Mouse (Mus musculus) mouse trophoblast stem cell (cell line): ENCODE results near the gene Mettl5.

ENCODE experiments used
- in situ Hi-C, 2 experiments: fragments of 300-500 bp; cut with MseI, MboI; formaldehyde crosslinking; loops; 2 replicates in 1 of 2; 3 replicates in 1 of 2; pipeline ENCODE4 v1.15.1; 2025

The Mettl5 gene

DNA sequence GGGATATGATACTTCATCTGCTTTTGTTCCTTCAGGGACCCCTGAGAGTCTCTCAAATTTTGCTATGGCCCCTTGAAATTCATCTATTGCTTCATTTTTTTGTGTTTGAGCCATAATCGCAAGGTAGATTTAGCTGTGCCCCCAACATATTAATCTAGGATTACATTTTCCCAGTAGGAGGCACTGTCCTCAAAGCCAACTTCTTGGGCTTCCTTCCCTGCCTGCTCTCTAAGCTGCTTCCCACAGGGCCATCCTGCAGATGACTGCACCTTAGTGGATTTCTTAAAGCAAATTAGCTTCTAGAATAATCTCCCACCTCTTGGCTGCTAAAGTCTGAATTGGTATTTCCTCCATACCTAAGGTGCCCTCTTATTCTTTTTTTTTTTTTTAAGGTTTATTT, 27.5 kb downstream of the Mettl5 start:
- in situ Hi-C loops = no loop called here

DNA sequence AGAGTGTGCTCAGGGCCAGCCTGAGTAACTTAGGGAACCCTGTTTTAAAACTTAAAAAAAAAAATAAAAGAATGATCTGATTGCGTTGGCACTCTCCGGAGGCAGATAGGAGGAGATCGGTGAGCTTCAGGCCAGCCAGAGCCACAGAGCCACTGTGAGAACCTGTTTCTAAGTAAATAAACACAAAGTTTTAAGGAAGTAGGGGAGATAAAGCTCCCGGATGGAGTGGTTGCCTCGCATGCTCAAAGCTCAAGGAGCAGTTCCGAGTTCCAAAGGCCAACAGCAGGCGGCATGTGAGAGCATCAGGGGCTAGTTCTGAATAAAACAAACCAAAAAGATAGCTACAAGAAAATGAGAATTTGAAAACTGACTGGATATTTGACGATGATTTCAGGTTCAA, 29.0 kb downstream of the Mettl5 start:
- in situ Hi-C loops = no loop called here

DNA sequence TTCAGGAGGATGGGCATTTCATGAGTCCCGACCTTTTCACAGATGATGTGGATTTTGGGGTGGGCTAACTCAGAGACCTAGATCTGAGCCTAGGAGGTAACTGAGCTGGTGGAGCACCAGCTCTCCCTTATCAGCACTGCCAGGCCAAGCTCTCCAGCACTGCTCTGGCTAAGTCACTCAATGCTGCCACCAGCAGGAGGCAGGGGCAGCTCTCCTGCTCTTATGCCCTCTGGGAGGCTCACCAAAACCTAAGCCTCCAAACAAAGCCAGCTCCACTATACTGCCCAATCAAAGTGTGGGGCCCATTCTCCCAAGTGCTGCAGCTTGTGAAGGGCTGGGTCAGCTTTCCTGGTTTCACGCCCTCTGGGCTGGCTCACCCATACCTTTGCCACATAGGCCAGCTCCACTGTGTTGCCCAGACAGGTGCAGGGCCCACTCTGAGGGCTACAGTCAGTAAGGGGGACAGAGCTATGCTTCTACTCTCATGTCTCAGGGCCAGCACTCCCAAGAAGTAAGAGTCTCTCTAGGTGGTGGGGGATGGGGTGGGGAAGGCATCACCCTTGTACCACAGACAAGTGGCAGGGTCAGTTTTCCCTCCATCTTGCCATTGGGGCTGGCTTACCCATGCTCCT, 33.9 kb downstream of the Mettl5 start:
- in situ Hi-C loops = no loop called here

- in situ Hi-C loops = no loop called here
Measured at GRCm38 (mm10) chr2:69849215-69849614, 36.2 kb downstream of the Mettl5 start.

DNA sequence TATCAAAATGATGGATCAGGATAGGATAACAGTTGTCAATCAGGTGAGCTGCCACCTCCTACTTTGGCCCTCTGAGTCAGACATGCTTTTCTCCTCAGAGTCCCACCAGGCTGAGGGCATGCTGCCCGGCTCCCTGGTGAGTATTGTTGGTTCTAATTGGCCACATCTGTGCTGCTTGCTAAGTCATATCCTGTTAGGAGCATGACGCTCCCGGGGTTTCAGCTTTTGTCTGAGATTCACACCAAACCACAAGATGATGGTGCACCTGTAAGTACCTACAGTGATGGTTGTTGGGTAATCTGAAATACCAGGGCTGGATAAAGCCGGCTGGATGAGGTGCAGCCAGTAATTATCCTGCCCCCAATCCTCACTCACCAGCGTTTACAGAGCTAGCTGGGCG, 45.2 kb downstream of the Mettl5 start:
- in situ Hi-C loops = no loop called here

- in situ Hi-C loops = no loop called here
Measured at GRCm38 (mm10) chr2:69838707-69839106, 46.7 kb downstream of the Mettl5 start.

DNA sequence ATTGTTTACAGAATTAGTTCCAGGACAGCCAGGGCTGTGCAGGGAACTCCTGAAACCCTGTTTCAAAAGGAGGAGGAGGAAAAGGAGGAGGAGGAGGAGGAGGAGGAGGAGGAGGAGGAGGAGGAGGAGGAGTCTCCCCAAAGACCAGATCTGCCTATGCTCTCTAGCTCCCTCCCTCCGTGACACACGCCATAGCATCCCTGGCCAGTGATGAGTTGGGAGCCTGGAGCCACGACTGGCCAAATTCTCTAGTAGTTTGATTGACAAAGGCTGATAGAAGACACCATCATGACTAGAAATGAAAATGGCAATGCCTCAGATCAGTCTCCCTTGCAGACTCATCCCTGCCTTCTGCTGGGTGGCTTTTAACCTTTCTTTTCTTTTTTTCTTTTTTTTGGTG, 47.4 kb downstream of the Mettl5 start:
- in situ Hi-C loops = no loop called here

- in situ Hi-C loops = no loop called here
Measured at GRCm38 (mm10) chr2:69837244-69837967, 48.0 kb downstream of the Mettl5 start.

- in situ Hi-C loops = no loop called here
Measured at GRCm38 (mm10) chr2:69830116-69830515, 55.3 kb downstream of the Mettl5 start.

DNA sequence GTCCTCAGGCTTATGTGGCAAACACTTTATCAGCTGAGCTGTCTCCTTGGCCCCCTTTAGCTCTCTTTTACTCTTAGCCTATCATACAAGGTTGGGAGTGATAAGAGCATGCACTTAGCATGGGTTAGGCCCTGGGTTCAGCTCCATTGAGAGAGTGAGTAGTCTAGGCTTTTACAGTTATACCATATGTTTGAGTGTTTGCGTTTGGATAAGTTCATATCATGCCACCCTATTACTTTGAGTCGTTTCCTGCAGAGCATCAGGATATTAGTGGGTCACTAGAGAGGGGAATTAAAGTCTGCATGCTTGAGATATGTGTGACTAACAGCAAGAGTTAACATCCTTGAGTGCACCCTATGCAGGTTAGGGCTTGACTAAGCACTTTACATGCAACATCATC, 55.7 kb downstream of the Mettl5 start:
- in situ Hi-C loops = no loop called here

GRCm38 (mm10) chr2:69828031-69828430, 57.4 kb downstream of the Mettl5 start:
- in situ Hi-C loops = no loop called here

- in situ Hi-C loops = no loop called here
Measured at GRCm38 (mm10) chr2:69826380-69826779, 59.0 kb downstream of the Mettl5 start.

DNA sequence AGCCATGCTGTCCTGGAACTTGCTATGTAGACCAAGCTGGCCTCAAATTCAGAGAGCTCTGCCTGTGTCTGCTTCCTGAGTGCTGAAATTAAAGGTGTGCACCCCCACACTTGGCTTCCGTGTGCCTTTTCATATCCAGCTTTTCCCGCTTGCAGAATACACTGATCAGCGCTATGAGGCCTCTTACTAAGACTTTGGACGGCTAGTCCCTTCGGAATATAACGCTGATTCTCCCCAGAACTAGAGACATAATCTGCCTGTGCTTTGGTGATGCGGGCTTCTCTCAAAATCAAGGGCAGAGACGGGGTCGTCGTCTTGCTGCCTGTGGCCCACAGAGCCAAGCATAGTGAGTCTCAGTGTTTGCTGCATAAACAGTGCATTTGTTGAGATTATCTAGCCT, 59.5 kb downstream of the Mettl5 start:
- in situ Hi-C loops = no loop called here

- in situ Hi-C loops = no loop called here
Measured at GRCm38 (mm10) chr2:69823129-69823677, 62.2 kb downstream of the Mettl5 start.

DNA sequence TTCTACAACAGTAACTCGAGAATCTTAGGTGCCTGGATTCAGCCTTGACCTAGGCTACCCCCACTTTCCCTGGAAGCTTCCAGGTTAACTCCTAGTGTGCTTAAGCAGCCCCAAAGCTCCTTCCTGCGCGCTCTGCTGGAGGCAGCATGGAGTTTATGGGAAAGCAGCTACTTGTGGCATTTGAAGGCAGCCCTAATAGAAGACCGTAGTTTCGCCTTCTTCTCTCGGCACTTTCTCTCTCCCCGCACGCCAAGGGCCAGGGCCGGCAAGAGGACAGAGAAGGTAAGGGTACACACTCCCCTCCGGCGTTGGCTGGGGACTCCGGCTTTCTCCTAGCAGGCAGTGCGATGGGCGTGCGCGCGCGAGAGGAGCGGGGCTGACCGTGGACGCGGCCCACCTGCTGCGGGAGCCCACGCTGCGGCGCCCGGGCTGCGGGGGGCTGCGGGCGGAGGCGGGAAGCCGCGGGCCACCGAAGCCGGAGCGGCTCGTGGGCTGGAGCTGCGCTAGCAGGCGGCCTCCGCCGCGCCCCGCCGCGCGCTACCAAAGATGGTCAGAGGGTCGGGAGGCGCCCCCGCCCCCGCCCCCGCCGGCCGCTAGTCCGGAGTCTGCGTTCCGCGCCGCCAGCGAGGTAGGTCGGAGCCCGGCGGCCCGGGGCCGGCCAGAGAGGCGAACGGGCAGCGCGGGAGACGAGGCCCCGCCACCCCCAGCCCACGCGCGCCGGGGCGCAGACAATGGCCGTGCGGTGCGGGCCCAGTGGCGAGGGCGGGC, 62.9 kb downstream of the Mettl5 start:
- in situ Hi-C loops = no loop called here

GRCm38 (mm10) chr2:69821711-69822110, 63.7 kb downstream of the Mettl5 start, which contains the start of gene Klhl23:
Gene Klhl23 (plus strand): TSS chr2:69821944.
- in situ Hi-C loops = no loop called here
